32 mouse cellular contexts compared by ENCODE assay signal in genomic region chr11:86507334-86507733, GRCm38 (mm10).
"Had no signal": no experiment of that assay in that cellular context is flagged by ENCODE, and none has a peak within 500 bp of the region (broad histone marks: within the 10 kb centered on the region; RNA-seq: fewer than 3 reads in every experiment).

No protein-coding gene starts in this region.

- H3K4me2 ChIP-seq: limb, embryonic 12.5 days; limb, embryonic 13.5 days; limb, embryonic 15.5 days; liver, embryonic 11.5 days; liver, embryonic 12.5 days; liver, embryonic 13.5 days; liver, embryonic 15.5 days; lung, embryonic 14.5 days; lung, embryonic 15.5 days; midbrain, embryonic 11.5 days; midbrain, embryonic 12.5 days; midbrain, embryonic 13.5 days; midbrain, embryonic 15.5 days; neural tube, embryonic 12.5 days had no signal

- DNase-seq: left cerebral cortex, postnatal 4 days; liver; liver, embryonic 13.5 days; liver, postnatal 0 days; lung, adult 18-20 months; lung, adult 2 months; lung, embryonic 14.5 days; lung, postnatal 10 days; lung, postnatal 14 days; lung, postnatal 36 days; lung, postnatal 4 days; midbrain, embryonic 14.5 days had no signal

- H3K9ac ChIP-seq: limb, embryonic 12.5 days; limb, embryonic 13.5 days; limb, embryonic 15.5 days; liver, embryonic 12.5 days; liver, embryonic 13.5 days; liver, embryonic 14.5 days; liver, embryonic 15.5 days; liver, postnatal 0 days; lung, embryonic 14.5 days; lung, embryonic 15.5 days; midbrain, embryonic 12.5 days; midbrain, embryonic 13.5 days; midbrain, embryonic 15.5 days; neural tube, embryonic 12.5 days had no signal

- ATAC-seq: liver, embryonic 12.5 days; liver, postnatal 0 days; lung, postnatal 0 days; midbrain, embryonic 13.5 days; midbrain, embryonic 15.5 days; midbrain, embryonic 16.5 days had no signal

- H3K9me3 ChIP-seq: limb, embryonic 10.5 days; limb, embryonic 12.5 days; limb, embryonic 13.5 days; limb, embryonic 15.5 days; liver, embryonic 12.5 days; liver, embryonic 13.5 days; liver, embryonic 15.5 days; lung, embryonic 15.5 days; megakaryocyte, embryonic 14.5 days; midbrain, embryonic 10.5 days; midbrain, embryonic 12.5 days; midbrain, embryonic 13.5 days; midbrain, embryonic 15.5 days; neural tube, embryonic 12.5 days had no signal

- H3K27me3 ChIP-seq: limb, embryonic 12.5 days; limb, embryonic 13.5 days; limb, embryonic 15.5 days; liver, embryonic 12.5 days; liver, embryonic 13.5 days; liver, embryonic 15.5 days; lung, embryonic 15.5 days; megakaryocyte, embryonic 14.5 days; midbrain, embryonic 12.5 days; midbrain, embryonic 13.5 days; midbrain, embryonic 15.5 days; neural tube, embryonic 12.5 days had no signal

- H3K4me3 ChIP-seq: limb, embryonic 10.5 days; limb, embryonic 12.5 days; limb, embryonic 13.5 days; limb, embryonic 15.5 days; liver, embryonic 12.5 days; liver, embryonic 13.5 days; liver, embryonic 15.5 days; lung, embryonic 15.5 days; megakaryocyte, embryonic 14.5 days; midbrain, embryonic 10.5 days; midbrain, embryonic 12.5 days; midbrain, embryonic 13.5 days; midbrain, embryonic 15.5 days; myocyte; neural tube, embryonic 12.5 days had no signal

- H3K27ac ChIP-seq: limb, embryonic 10.5 days; limb, embryonic 12.5 days; limb, embryonic 13.5 days; limb, embryonic 15.5 days; liver, embryonic 12.5 days; liver, embryonic 13.5 days; liver, embryonic 14.5 days; liver, embryonic 15.5 days; lung, embryonic 15.5 days; macrophage; midbrain, embryonic 10.5 days; midbrain, embryonic 12.5 days; midbrain, embryonic 13.5 days; midbrain, embryonic 15.5 days; neural tube, embryonic 12.5 days had no signal

- H3K4me1 ChIP-seq: limb, embryonic 10.5 days; limb, embryonic 12.5 days; limb, embryonic 13.5 days; limb, embryonic 15.5 days; liver, embryonic 12.5 days; liver, embryonic 13.5 days; liver, embryonic 15.5 days; lung, embryonic 15.5 days; megakaryocyte, embryonic 14.5 days; midbrain, embryonic 10.5 days; midbrain, embryonic 12.5 days; midbrain, embryonic 13.5 days; midbrain, embryonic 15.5 days; neural tube, embryonic 12.5 days had no signal
